Mouse (Mus musculus): ENCODE data around the gene Lsm10. TPM values are rescaled to one million over a fixed set of nuclear protein-coding genes. Genes with fewer than 3 reads are reported as not detected.

Gene Lsm10
- total and polyA plus RNA-seq, 2 experiments from 2014 or later, result 27.0 to 47.7 TPM

GRCm38 (mm10) chr4:126108061-126108740, 11.8 kb downstream of the Lsm10 start:
- H3K4me2 ChIP-seq (ENCODE audit: low read depth, low read length, poor library complexity, severe bottlenecking), result no peak overlapping the region
- ATAC-seq (ENCODE audit: low FRiP score) (no peak), DNase-seq (ENCODE audit: low spot score) (peak; percentile 33)
- H3K27me3 ChIP-seq (ENCODE audit: insufficient read depth, low read length), result no peaks in the 10 kb centered on the region
- no peak overlapping the region; the same call in 1 of the 2 replicates for H3K27ac ChIP-seq (ENCODE audit: low read depth, low read length)
- no peaks in the 10 kb centered on the region for H3K36me3 ChIP-seq (ENCODE audit: insufficient read depth, low read length)
- 0 out of 2 replicates have a peak overlapping the region, but pooled peaks have one; percentile 42 for H3K9ac ChIP-seq (replicated peaks; ENCODE audit: low read length, poor library complexity, severe bottlenecking)
- TF ChIP-seq CTCF (IDR thresholded peaks at IDR 0.05), result no peak
- H3K4me3 ChIP-seq (ENCODE audit: low read depth, low read length), result no peak overlapping the region
- WGBS, result 19% methylated on average over 8 of the region's 8 CpGs
- peaks cover 27% of the 10 kb centered on the region for H3K4me1 ChIP-seq (ENCODE audit: insufficient read depth, low read length)
- H3K9me3 ChIP-seq (ENCODE audit: low read length), result no peaks in the 10 kb centered on the region

GRCm38 (mm10) chr4:126109613-126110373, 13.4 kb downstream of the Lsm10 start:
- Histone ChIP-seq H3K9ac (replicated peaks; ENCODE audit: low read length, poor library complexity, severe bottlenecking) (no peak overlapping the region), H3K4me3 (ENCODE audit: low read depth, low read length) (no peak overlapping the region), H3K36me3 (ENCODE audit: insufficient read depth, low read length) (no peaks in the 10 kb centered on the region; the same call in 1 of the 2 replicates), H3K27ac (ENCODE audit: low read depth, low read length) (peak overlapping the region; percentile 71; the same call in 1 of the 2 replicates), H3K27me3 (ENCODE audit: insufficient read depth, low read length) (no peaks in the 10 kb centered on the region), H3K4me2 (ENCODE audit: low read depth, low read length, poor library complexity, severe bottlenecking) (no peak overlapping the region), H3K9me3 (ENCODE audit: low read length) (no peaks in the 10 kb centered on the region), H3K4me1 (ENCODE audit: insufficient read depth, low read length) (peaks cover 23% of the 10 kb centered on the region)
- no peak for DNase-seq (ENCODE audit: low spot score)
- WGBS, result 75% methylated on average over 10 of the region's 10 CpGs
- ATAC-seq (ENCODE audit: low FRiP score), result 0 out of 2 replicates have a peak, but pooled peaks have one; percentile 2
- no peak for TF ChIP-seq CTCF (IDR thresholded peaks at IDR 0.05)

- H3K27me3 ChIP-seq (ENCODE audit: insufficient read depth, low read length), result no peaks in the 10 kb centered on the region
- peaks cover 20% of the 10 kb centered on the region for H3K4me1 ChIP-seq (ENCODE audit: insufficient read depth, low read length)
- H3K36me3 ChIP-seq (ENCODE audit: insufficient read depth, low read length), result no peaks in the 10 kb centered on the region; the same call in 1 of the 2 replicates
- H3K4me2 ChIP-seq (ENCODE audit: low read depth, low read length, poor library complexity, severe bottlenecking), result peak overlapping the region; percentile 10; the same call in 1 of the 2 replicates
- peak overlapping the region; percentile 71 for H3K27ac ChIP-seq (ENCODE audit: low read depth, low read length)
- no peak overlapping the region for H3K4me3 ChIP-seq (ENCODE audit: low read depth, low read length)
- H3K9me3 ChIP-seq (ENCODE audit: low read length), result no peaks in the 10 kb centered on the region
- 4% methylated on average over 12 of the region's 12 CpGs for WGBS
- H3K9ac ChIP-seq (replicated peaks; ENCODE audit: low read length, poor library complexity, severe bottlenecking), result peak overlapping the region; percentile 2
- peak; percentile 47 for ATAC-seq (ENCODE audit: low FRiP score)
- peak; percentile 47 for TF ChIP-seq CTCF (IDR thresholded peaks at IDR 0.05)
- peak; percentile 64 for DNase-seq (ENCODE audit: low spot score)
Measured at GRCm38 (mm10) chr4:126110374-126111152, 14.1 kb downstream of the Lsm10 start.

- TF ChIP-seq CTCF (IDR thresholded peaks at IDR 0.05), result no peak
- H3K27me3 ChIP-seq (ENCODE audit: insufficient read depth, low read length), result no peaks in the 10 kb centered on the region
- H3K27ac ChIP-seq (ENCODE audit: low read depth, low read length), result peak overlapping the region; percentile 71
- WGBS, result 12% methylated on average over 7 of the region's 7 CpGs
- H3K4me1 ChIP-seq (ENCODE audit: insufficient read depth, low read length), result peaks cover 16% of the 10 kb centered on the region
- H3K36me3 ChIP-seq (ENCODE audit: insufficient read depth, low read length), result no peaks in the 10 kb centered on the region; the same call in 1 of the 2 replicates
- no peaks in the 10 kb centered on the region for H3K9me3 ChIP-seq (ENCODE audit: low read length)
- ATAC-seq (ENCODE audit: low FRiP score), result no peak; the same call in 1 of the 2 replicates
- no peak overlapping the region for H3K4me3 ChIP-seq (ENCODE audit: low read depth, low read length)
- peak overlapping the region; percentile 2 for H3K9ac ChIP-seq (replicated peaks; ENCODE audit: low read length, poor library complexity, severe bottlenecking)
- no peak for DNase-seq (ENCODE audit: low spot score)
- H3K4me2 ChIP-seq (ENCODE audit: low read depth, low read length, poor library complexity, severe bottlenecking), result peak overlapping the region; percentile 10; the same call in 1 of the 2 replicates
Measured at GRCm38 (mm10) chr4:126111153-126111549, 14.7 kb downstream of the Lsm10 start.

- no peak for ATAC-seq (ENCODE audit: low FRiP score)
- WGBS, result 68% methylated on average over 4 of the region's 4 CpGs
Measured at GRCm38 (mm10) chr4:126113243-126113642, 16.8 kb downstream of the Lsm10 start.

More at GRCm38 (mm10) chr4:126113243-126113642, 16.8 kb downstream of the Lsm10 start:
- no peak overlapping the region for H3K27ac ChIP-seq (ENCODE audit: low read depth, low read length)
- H3K4me1 ChIP-seq (ENCODE audit: insufficient read depth, low read length), result peaks cover 18% of the 10 kb centered on the region
- H3K4me3 ChIP-seq (ENCODE audit: low read depth, low read length), result no peak overlapping the region
- H3K36me3 ChIP-seq (ENCODE audit: insufficient read depth, low read length), result peaks cover 2% of the 10 kb centered on the region; the same call in 1 of the 2 replicates
- H3K9ac ChIP-seq (replicated peaks; ENCODE audit: low read length, poor library complexity, severe bottlenecking), result no peak overlapping the region
- H3K9me3 ChIP-seq (ENCODE audit: low read length), result no peaks in the 10 kb centered on the region
- no peaks in the 10 kb centered on the region for H3K27me3 ChIP-seq (ENCODE audit: insufficient read depth, low read length)
- no peak overlapping the region for H3K4me2 ChIP-seq (ENCODE audit: low read depth, low read length, poor library complexity, severe bottlenecking)
- TF ChIP-seq CTCF (IDR thresholded peaks at IDR 0.05), result no peak
- no peak for DNase-seq (ENCODE audit: low spot score)

All from midbrain, postnatal 0 days (tissue).